In genomic region chr8:71676020-71676741, GRCm38 (mm10) we compare ENCODE assay signal across 8 mouse cellular contexts. TPM values are rescaled to one million over a fixed set of nuclear protein-coding genes. Genes with fewer than 3 reads are reported as not detected.
DNase-seq lines count a peak whose midpoint lies in the region; ATAC-seq and TF ChIP-seq lines count a peak whose summit lies in the region.

Jak3 (plus strand) TSS chr8:71676296.

- intact Hi-C loops in left cerebral cortex, postnatal 36 days (cut with DNase I), result no loop called here

- H3K9ac ChIP-seq in stomach, embryonic 14.5 days (replicated peaks; ENCODE audit: low read depth, low read length), result peak within 1 kb of the TSS; percentile 54

- H3K27me3 ChIP-seq in stomach, embryonic 14.5 days (ENCODE audit: control insufficient read depth, insufficient read depth, low read length), result peaks cover 27% of the 10 kb centered on the region

- H3K4me1 ChIP-seq in bone marrow, adult 2 months (ENCODE audit: control insufficient read depth, insufficient read depth, low read length), result no peaks in the 10 kb centered on the region; the same call in 1 of the 2 replicates
- H3K4me1 ChIP-seq in stomach, embryonic 14.5 days (ENCODE audit: control insufficient read depth, insufficient read depth, low read length), result peaks cover 12% of the 10 kb centered on the region; the same call in 1 of the 2 replicates

- TF ChIP-seq POLR2A in bone marrow, adult 2 months (IDR thresholded peaks at IDR 0.05; ENCODE audit: borderline replicate concordance, control insufficient read depth, low read depth, low read length), result no peak

- H3K27ac ChIP-seq in bone marrow, adult 2 months (ENCODE audit: control insufficient read depth, insufficient read depth, low read depth, low read length, poor library complexity), result peak within 1 kb of the TSS; percentile 87
- H3K27ac ChIP-seq in stomach, embryonic 14.5 days (ENCODE audit: low read length), result peak within 1 kb of the TSS; percentile 75; the same call in 1 of the 2 replicates

- peak; percentile 62 for ATAC-seq in erythroid progenitor cell, adult 5-6 weeks (replicated peaks; ENCODE audit: low FRiP score, poor library complexity, severe bottlenecking)
- peak; percentile 45 for ATAC-seq in megakaryocyte-erythroid progenitor cell, adult 5-6 weeks (replicated peaks; ENCODE audit: low FRiP score, low TSS enrichment, poor library complexity, severe bottlenecking)
- peak; percentile 42; the same call in 1 of the 2 replicates for ATAC-seq in stomach, embryonic 14.5 days (ENCODE audit: insufficient number of reproducible peaks, insufficient read depth, low FRiP score, low read depth)

- DNase-seq in layer of hippocampus, postnatal 36 days, result peak; percentile 49 to 57
- DNase-seq in layer of hippocampus, adult 11-12 months (ENCODE audit: low spot score), result no peak
- peak; percentile 66 for DNase-seq in heart, postnatal 4 days
- peak; percentile 51 to 65 for DNase-seq in left cerebral cortex, postnatal 36 days (ENCODE audit: low spot score in 2 of 2)

- H3K9me3 ChIP-seq in stomach, embryonic 14.5 days (ENCODE audit: control insufficient read depth, low read depth, low read length), result no peaks in the 10 kb centered on the region

- peak within 1 kb of the TSS; percentile 65 for H3K4me2 ChIP-seq in stomach, embryonic 14.5 days (replicated peaks; ENCODE audit: low read depth, low read length)

- TF ChIP-seq CTCF in bone marrow, adult 2 months (IDR thresholded peaks at IDR 0.05; ENCODE audit: control insufficient read depth, insufficient read depth, low read length), result no peak

- peak within 1 kb of the TSS; percentile 93 for H3K4me3 ChIP-seq in bone marrow, adult 2 months (replicated peaks; ENCODE audit: control insufficient read depth, low read depth, low read length)
- peak within 1 kb of the TSS; percentile 58 for H3K4me3 ChIP-seq in stomach, embryonic 14.5 days (ENCODE audit: low read depth, low read length)

- WGBS in bone marrow, adult 2 months, result 1% methylated on average over 40 of the region's 40 CpGs
- 2% methylated on average over 40 of the region's 40 CpGs for WGBS in stomach, embryonic 14.5 days

- H3K36me3 ChIP-seq in stomach, embryonic 14.5 days (ENCODE audit: control insufficient read depth, insufficient read depth, low read length), result no peaks in the 10 kb centered on the region

RNA-seq across cellular contexts. Expression of gene Jak3, which starts in this region (rescaled TPM):
- total RNA-seq in layer of hippocampus, postnatal 36 days (2021), result 1 to 10 TPM; 5.2 TPM
- polyA plus RNA-seq in bone marrow, adult 2 months (2011; ENCODE audit: insufficient read depth, insufficient read length, low replicate concordance, missing spikeins), result 7.5 and 15.6 TPM in 2 replicates
- total RNA-seq in erythroid progenitor cell, adult 5-6 weeks (2015; ENCODE audit: low replicate concordance), result 2.1 and 5.4 TPM in 2 replicates
- total RNA-seq in erythroid progenitor cell, adult 5-6 weeks (2017; ENCODE audit: low replicate concordance), result 0.68 and 0.90 TPM in 2 replicates
- total RNA-seq in heart, postnatal 4 days (2021), result 10 to 100 TPM; 15.8 TPM
- 1 to 10 TPM; 4.0 to 5.5 TPM for total RNA-seq in left cerebral cortex, postnatal 36 days (2021)
- total RNA-seq in megakaryocyte-erythroid progenitor cell, adult 5-6 weeks (2014; fragmentation: Nextera tagmentation), result 5.2 and 10.4 TPM in 2 replicates
- 1.8 and 4.5 TPM in 2 replicates for total RNA-seq in megakaryocyte-erythroid progenitor cell, adult 5-6 weeks (2017)
- polyA plus RNA-seq in stomach, embryonic 14.5 days (2014; fragmentation: Nextera tagmentation; extraction: Ambion mirVana), result 5.4 and 6.0 TPM in 2 replicates
